Mouse (Mus musculus): ENCODE measurements at regions not wholly inside any gene's neighbourhood (a gene's known extent, or its start where the extent isn't known, plus 50 kb on each side); places are given as distances from the start of the nearest gene placed in this dataset.
A peak's percentile ranks its signal among the peaks of the same experiment; 100 is the strongest.

DNA sequence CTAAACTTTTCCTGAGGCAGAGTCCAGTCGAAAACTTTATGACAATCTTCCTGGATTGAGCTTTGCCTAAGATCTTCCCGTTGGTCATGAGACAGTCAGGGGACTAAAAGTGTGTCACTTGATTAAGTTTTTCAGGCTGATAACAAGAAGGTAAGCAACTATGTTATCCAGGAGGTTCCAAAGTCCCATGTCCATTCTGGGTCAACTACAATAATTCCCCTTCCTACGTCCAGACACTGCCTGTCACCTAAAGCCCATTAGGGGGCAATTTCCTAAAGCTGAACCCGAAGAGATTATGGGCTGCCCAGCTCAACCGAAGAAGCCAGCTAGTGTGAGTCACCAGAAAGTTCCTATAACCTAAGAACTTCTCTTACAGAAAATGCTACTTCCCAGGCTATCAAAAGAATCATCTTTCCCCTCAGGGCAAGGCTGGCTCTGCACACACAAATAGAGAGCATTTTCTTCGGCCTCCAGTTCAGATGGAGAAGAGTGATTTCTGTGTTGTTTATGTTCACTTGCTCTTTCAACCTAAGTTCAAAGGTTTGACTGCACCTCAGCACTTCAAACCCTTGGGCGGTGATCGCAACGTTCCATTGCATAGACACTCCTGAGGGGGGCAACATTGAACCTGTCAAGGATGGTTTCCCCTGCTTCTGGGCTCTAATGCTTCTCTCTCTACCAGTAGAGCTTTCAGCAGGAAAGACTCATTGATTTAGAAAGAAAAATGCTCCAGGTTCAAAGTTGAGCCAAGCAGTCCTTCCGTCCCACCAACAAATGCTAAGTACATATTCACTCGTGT, 171.7 kb downstream of the Nrip1 start:
- TF ChIP-seq CTCF (IDR thresholded peaks at IDR 0.05; ENCODE audit: borderline replicate concordance, insufficient read depth, low read length), result 0 out of 2 replicates have a peak, but pooled peaks have one; percentile 14
- no peak for TF ChIP-seq POLR2A (IDR thresholded peaks at IDR 0.05; ENCODE audit: low read depth, low read length)
